Mouse (Mus musculus) embryonic fibroblast, embryonic 13.5 days (primary cell): ENCODE results near the gene Ociad1. TPM values are rescaled to one million over a fixed set of nuclear protein-coding genes. Genes with fewer than 3 reads are reported as not detected.

Experiments used
- H3K27ac ChIP-seq: 2 replicates; pipeline ENCODE4 v1.5.1; 2012; ENCODE audit warnings: low read length, control low read depth, inconsistent platforms; ENCODE audit not compliant: insufficient read depth
- H3K4me1 ChIP-seq: 2 replicates; pipeline ENCODE4 v1.6.1; 2011; ENCODE audit warnings: low read length; ENCODE audit not compliant: control insufficient read depth, insufficient read depth
- H3K4me3 ChIP-seq: 2 replicates; pipeline ENCODE4 v1.5.1; 2011; ENCODE audit warnings: mild to moderate bottlenecking, control low read depth, low read length; ENCODE audit not compliant: insufficient read depth
- CTCF ChIP-seq: IDR thresholded peaks from 2 replicates; pipeline ENCODE4 v1.5.1; 2011; ENCODE audit warnings: mild to moderate bottlenecking, control low read depth, low read length, moderate library complexity, borderline replicate concordance; ENCODE audit not compliant: insufficient read depth
- POLR2A ChIP-seq: IDR thresholded peaks from 2 replicates; pipeline ENCODE4 v1.6.1; 2011; ENCODE audit warnings: low read depth, mild to moderate bottlenecking, control low read depth, low read length, moderate library complexity
- polyA plus RNA-seq: library from polyadenylated mRNA; stranded (reverse); fragments of >200 nt; gene quantifications from 2 replicates; pipeline ENCODE4 v1.2.4, GENCODE M21; 2011; ENCODE audit warnings: low read depth; ENCODE audit not compliant: missing spikeins, insufficient read length

The Ociad1 gene
- polyA plus RNA-seq, 1 experiment: 477 TPM

DNA sequence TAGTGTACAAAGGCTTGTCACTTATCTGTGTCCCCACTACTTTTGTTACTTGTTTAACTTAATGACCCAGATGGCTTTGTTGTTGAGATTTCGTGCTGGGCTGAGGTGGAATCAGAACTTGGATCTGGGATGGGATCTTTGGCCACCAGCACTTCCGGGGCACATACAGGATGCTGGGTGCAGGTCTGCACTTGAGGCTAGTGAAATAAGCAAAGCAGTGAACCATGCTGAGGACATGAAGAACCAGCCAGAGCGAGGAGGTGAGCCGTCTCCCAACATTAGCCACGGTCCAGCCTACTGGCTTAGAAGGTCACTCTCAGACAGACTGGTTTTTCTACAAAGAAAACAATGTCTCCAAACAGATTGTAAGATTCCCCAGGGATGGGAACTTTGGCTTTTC, 56.9 kb downstream of the Ociad1 start:
- Histone ChIP-seq H3K4me3 (no peak overlapping the region), H3K27ac (no peak overlapping the region), H3K4me1 (peaks cover 3% of the 10 kb centered on the region)
- TF ChIP-seq CTCF: no peak
- TF ChIP-seq POLR2A: no peak

GRCm38 (mm10) chr5:73351796-73352195, 59.2 kb downstream of the Ociad1 start:
- H3K4me1 ChIP-seq: no peaks in the 10 kb centered on the region
- H3K27ac ChIP-seq: no peak overlapping the region
- H3K4me3 ChIP-seq: no peak overlapping the region
- TF ChIP-seq POLR2A (no peak), CTCF (no peak)

GRCm38 (mm10) chr5:73353519-73353918, 60.9 kb downstream of the Ociad1 start:
- Histone ChIP-seq H3K27ac (no peak overlapping the region), H3K4me1 (no peaks in the 10 kb centered on the region), H3K4me3 (no peak overlapping the region)
- TF ChIP-seq CTCF: no peak
- no peak for TF ChIP-seq POLR2A

DNA sequence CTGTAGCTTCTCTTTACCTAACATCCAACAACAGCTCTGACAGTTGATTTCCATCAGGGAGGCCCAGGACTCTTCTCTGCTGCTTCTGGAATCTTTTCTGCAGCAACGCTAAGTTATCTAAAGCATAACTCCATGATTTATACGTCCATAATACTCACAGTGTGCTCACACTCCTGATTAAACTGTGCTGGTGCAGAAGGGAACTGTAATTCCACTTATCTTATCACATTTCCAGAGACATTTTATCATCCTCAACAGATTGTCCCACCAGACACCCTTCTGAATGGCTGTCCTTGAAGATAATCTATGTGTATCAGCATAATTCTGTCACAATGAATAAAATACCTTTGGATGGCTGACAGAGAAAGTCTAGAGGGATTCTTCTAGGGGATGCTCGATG, 61.4 kb downstream of the Ociad1 start:
- no peak overlapping the region for H3K27ac ChIP-seq
- no peak overlapping the region for H3K4me3 ChIP-seq
- no peaks in the 10 kb centered on the region for H3K4me1 ChIP-seq
- TF ChIP-seq POLR2A: no peak
- no peak for TF ChIP-seq CTCF

DNA sequence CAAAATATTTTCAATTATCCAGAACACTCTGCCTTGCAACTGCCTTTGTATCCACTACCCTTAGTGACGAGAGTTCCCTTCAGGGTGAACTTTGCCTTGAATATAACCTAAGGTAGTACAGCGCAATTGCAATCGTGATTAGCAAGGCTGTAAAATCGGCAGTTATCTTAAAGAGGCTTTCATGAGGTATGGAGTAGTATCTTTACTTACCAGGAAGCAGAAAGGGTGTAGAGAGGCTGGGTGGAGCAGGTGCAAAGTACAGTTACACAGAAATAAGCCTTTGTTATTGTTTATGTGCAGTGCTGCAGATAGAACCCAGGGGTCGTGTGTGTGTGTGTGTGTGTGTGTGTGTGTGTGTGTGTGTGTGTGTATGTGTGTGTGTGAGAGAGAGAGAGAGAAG, 62.8 kb downstream of the Ociad1 start:
- no peak for TF ChIP-seq POLR2A
- no peak for TF ChIP-seq CTCF
- H3K4me3 ChIP-seq: no peak overlapping the region
- H3K4me1 ChIP-seq: no peaks in the 10 kb centered on the region
- no peak overlapping the region for H3K27ac ChIP-seq

DNA sequence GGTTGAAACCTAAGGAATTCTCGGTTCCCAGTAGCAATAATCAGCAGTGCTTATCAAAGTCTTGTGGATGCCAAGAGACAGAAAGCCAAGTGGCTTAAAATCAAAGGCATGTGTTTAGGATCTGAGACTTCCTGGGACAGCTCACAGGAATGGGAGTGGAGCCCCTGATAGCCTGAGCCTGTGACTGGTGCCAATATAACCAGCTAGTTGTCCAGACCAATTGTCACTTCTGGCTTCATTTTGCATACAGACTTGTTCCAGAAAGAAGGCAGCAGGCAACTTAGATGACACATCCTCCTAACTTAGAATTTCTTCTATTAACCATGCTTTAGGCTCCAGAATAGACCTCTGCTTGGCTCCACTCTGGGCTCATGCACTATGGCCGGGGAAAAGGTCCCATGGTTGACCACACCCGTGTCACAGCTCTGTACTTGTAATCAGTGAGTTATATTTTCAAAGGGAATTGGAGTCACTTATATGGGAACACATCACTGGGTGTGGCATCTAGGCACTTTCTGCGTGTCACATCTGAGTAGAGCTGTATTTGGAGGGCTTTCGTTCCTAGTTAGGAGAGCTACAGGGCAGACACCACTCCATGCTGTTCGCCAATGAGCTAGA, 66.7 kb downstream of the Ociad1 start:
- Histone ChIP-seq H3K27ac (no peak overlapping the region), H3K4me3 (no peak overlapping the region), H3K4me1 (no peaks in the 10 kb centered on the region)
- TF ChIP-seq CTCF (no peak), POLR2A (no peak)

DNA sequence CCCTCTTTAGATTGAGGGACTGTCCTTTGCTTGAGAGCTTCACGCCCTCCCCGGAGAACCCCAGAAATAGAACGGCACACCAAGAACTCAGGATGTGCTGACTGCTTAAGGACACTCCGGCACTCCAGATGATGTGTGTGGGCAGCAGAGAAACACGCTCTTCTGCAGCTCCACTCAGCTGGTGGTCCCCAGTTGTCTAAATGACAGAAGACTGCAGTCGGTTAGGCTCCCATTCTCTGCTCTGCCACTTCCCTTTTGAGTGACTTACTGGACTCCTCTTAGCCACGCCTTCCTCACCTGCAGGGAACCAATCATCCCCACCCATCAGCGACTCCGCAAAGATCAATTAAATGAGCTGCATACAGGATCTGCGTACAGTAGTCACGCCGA, 67.2 kb downstream of the Ociad1 start:
- Histone ChIP-seq H3K4me1 (no peaks in the 10 kb centered on the region), H3K4me3 (no peak overlapping the region), H3K27ac (no peak overlapping the region)
- TF ChIP-seq CTCF (no peak), POLR2A (no peak)

GRCm38 (mm10) chr5:73360240-73360639, 67.7 kb downstream of the Ociad1 start:
- TF ChIP-seq CTCF: no peak
- no peak for TF ChIP-seq POLR2A
- Histone ChIP-seq H3K4me3 (no peak overlapping the region), H3K4me1 (no peaks in the 10 kb centered on the region), H3K27ac (no peak overlapping the region)

DNA sequence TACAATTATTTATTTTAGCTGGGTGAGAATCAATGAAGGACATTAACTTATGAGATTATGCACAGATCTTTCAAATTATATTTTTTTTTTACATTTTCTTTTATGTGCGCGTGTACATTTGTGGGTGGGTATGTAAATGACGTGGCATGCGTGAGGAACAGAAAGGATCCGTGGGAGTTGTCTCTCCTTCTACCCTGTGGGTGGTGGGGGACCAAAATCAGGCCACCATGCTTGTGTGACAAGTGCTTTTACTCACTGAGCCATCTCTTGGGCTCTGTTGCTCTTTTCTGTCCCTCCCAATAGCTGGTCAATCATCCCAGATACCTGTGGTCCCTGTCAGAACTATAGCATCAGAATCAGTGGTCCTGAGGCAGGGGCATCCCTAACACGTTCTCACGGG, 69.8 kb downstream of the Ociad1 start:
- H3K27ac ChIP-seq: no peak overlapping the region
- no peaks in the 10 kb centered on the region for H3K4me1 ChIP-seq
- TF ChIP-seq CTCF: no peak
- no peak for TF ChIP-seq POLR2A
- H3K4me3 ChIP-seq: no peak overlapping the region

- TF ChIP-seq CTCF (no peak), POLR2A (no peak)
- H3K4me3 ChIP-seq: no peak overlapping the region
- H3K4me1 ChIP-seq: peaks cover 4% of the 10 kb centered on the region; the same call in 1 of the 2 replicates
- H3K27ac ChIP-seq: no peak overlapping the region
These were observed 70.2 kb downstream of the Ociad1 start for GRCm38 (mm10) chr5:73362791-73363190.

Other genes with a start within 250 kb of the Ociad1 start
- 55.5 and 59.2 TPM in 2 replicates for gene Fryl, start 36.2 kb upstream of the Ociad1 start, polyA plus RNA-seq
- 18.0 and 25.0 TPM in 2 replicates for gene Ociad2, start 48.2 kb downstream of the Ociad1 start, polyA plus RNA-seq
- gene Cwh43, start 113.3 kb downstream of the Ociad1 start, polyA plus RNA-seq: not detected in 2 replicates
- 27.9 and 36.4 TPM in 2 replicates for gene Dcun1d4, start 188.2 kb downstream of the Ociad1 start, polyA plus RNA-seq